Mouse (Mus musculus) subcutaneous adipose tissue, adult 2 months (tissue): ENCODE measurements around the gene Cln5. TPM values are rescaled to one million over a fixed set of nuclear protein-coding genes. Genes with fewer than 3 reads are reported as not detected.

Experiments
- polyA plus RNA-seq: library from polyadenylated mRNA; depleted of rRNA; stranded (reverse); fragments of >200 nt; gene quantifications from 2 replicates; pipeline ENCODE4 v1.2.3, GENCODE M21; 2012; ENCODE audit warnings: low replicate concordance; rRNA removed

Cln5 gene
- 23.4 and 46.2 TPM in 2 replicates for polyA plus RNA-seq

DNA sequence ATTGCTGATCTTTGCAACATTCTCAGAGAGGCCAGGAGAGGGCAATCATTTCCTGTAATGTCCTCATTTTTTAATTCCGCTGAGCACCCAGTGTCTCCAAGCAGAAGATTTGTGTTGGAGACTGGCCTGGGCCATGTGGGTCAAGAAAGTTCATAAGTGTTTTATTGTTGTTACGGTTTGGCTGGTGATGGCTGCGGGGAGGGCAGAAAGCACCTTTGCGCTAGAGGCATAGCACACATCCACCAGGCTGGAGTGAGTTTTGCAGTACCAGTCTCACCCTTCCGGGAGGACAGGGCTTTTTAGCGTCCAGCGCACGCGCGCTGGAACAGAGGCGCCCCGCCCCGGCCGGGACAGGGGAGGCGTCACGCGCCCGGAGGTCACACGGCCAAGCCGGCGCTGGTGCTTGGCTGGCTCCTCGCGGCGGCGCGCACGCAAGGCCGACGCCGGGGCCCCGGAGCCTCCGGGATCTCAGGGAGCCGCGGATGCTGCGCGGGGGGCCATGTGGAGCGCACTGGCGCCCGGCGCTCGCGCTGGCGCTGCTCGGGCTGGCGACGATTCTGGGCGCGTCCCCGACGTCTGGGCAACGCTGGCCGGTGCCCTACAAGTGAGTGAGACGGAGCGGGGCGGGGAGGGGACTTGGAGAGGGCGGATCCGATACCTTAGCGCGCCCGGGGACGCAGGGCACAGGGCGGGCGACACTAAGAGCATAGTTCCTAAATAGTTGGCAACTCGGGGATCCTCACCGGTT is at the start of gene Cln5:
TSS of gene Cln5 (plus strand) at position 353 of the 748 bp plus-strand sequence.

DNA sequence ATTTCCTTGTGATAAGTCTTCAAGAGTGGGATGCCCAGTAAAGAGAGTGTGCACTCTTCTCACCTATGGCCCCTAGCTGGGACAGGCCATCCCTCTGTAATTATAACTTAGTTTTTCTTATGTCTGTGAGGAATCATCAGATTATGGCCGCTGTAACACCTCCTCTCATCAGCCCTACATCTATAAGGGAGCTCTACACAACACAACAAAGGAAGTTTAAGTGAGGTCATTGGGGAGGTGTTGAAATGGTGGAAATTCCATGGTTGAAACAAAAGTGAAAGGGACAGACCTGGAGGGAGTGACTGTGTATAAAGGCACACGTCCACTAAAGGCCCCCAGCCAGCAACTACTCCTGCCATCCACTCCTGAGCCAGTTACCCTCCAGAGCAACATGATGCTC is 23.3 kb upstream of the Cln5 start, which contains the start of gene Acod1:
TSS of gene Acod1 (plus strand) at position 301 of the 400 bp plus-strand sequence.

DNA sequence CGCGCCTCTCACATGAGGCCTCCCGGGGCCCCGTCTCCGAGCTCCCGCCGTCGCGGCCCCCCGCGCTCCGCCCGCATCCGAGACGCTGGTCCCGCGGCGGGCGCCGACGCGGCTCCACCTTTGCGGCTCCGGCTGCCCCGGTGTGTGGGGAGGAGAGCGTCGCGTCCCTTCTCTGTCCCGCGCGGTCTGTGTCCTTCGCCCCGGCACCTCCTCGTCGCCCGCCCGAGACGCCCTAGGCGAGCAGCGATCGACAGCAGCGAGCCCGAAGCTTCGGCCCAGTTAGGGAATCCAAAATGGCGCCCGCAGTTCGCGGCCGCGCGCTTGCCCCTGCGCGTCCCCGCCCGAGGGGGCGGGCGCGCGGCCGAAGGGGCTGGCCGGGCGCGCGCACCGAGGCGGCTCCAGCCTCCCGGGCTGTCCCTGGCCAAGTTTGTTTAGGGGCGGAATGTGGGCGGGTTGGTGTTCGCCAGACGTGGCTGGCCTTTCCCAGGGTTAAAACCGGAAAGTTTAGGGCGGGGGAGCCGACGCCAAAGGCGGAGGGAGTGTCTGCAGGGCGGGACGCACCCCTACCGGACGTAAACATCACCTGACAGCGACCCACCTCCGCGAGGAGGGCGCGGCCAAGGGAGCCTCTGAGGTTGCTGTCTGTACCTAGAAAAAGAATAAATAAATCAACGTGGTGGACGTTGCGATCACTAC is 29.4 kb downstream of the Cln5 start, which contains the start of gene Fbxl3:
TSS of gene Fbxl3 (minus strand) at position 329 of the 696 bp plus-strand sequence.

Other genes starting within 250 kb of the Cln5 start
- gene Kctd12, start 87.6 kb upstream of the Cln5 start, polyA plus RNA-seq = 18.8 and 141 TPM in 2 replicates
- 0.13 and 11.7 TPM in 2 replicates for gene Acod1, start 23.2 kb upstream of the Cln5 start, polyA plus RNA-seq
- 89.8 and 120 TPM in 2 replicates for gene Fbxl3, start 29.4 kb downstream of the Cln5 start, polyA plus RNA-seq